Mouse (Mus musculus) spleen, adult 2 months (tissue): ENCODE results near the gene Tktl2.

ENCODE experiments used
- CTCF ChIP-seq: fragments of 200-500 bp; IDR thresholded peaks from 2 replicates; pipeline ENCODE4 v1.5.1; 2011; ENCODE audit warnings: mild to moderate bottlenecking, inconsistent platforms; ENCODE audit not compliant: insufficient read depth, insufficient read length, insufficient replicate concordance; ENCODE audit errors: extremely low read depth
- POLR2A ChIP-seq: fragments of 200-500 bp; IDR thresholded peaks from 2 replicates; pipeline ENCODE4 v1.6.1; 2011; ENCODE audit warnings: low read depth, low read length, inconsistent platforms

- no peak; the same call in 1 of the 2 replicates for TF ChIP-seq CTCF
- TF ChIP-seq POLR2A, result no peak
Measured at GRCm38 (mm10) chr8:66496998-66497577, 14.5 kb upstream of the Tktl2 start.
